Mouse (Mus musculus) cerebellum, adult 2 months (tissue): Measurements from ENCODE around the gene Anp32a. TPM values are rescaled to one million over a fixed set of nuclear protein-coding genes. Genes with fewer than 3 reads are reported as not detected.

Experiments
- DNase-seq, 2 experiments: peaks; one replicate each; pipeline ENCODE4 v3.0.0; 2021
- H3K27ac ChIP-seq: fragments of 200-500 bp; 2 replicates; pipeline ENCODE4 v1.5.1; 2012; ENCODE audit warnings: low read length, control low read depth, inconsistent platforms; ENCODE audit not compliant: insufficient read depth
- H3K27me3 ChIP-seq: fragments of 200-500 bp; 2 replicates; pipeline ENCODE4 v1.6.1; 2012; ENCODE audit warnings: inconsistent platforms, mild to moderate bottlenecking, low read length, moderate library complexity; ENCODE audit not compliant: control insufficient read depth, insufficient read depth
- H3K4me1 ChIP-seq: fragments of 200-500 bp; 2 replicates; pipeline ENCODE4 v1.6.1; 2011; ENCODE audit warnings: low read length; ENCODE audit not compliant: control insufficient read depth, insufficient read depth
- H3K4me3 ChIP-seq: fragments of 200-500 bp; replicated peaks from 2 replicates; pipeline ENCODE3; 2011; ENCODE audit warnings: mild to moderate bottlenecking, low read depth, low read length, control low read depth; ENCODE audit not compliant: insufficient read depth
- CTCF ChIP-seq: fragments of 200-500 bp; IDR thresholded peaks from 2 replicates; pipeline ENCODE4 v1.5.1; 2011; ENCODE audit warnings: low read depth, mild to moderate bottlenecking, control low read depth, low read length, moderate library complexity, borderline replicate concordance; ENCODE audit not compliant: insufficient read depth
- POLR2A ChIP-seq: fragments of 200-500 bp; IDR thresholded peaks from 2 replicates; pipeline ENCODE4 v1.6.1; 2011; ENCODE audit warnings: low read length, control low read depth, borderline replicate concordance; ENCODE audit not compliant: insufficient read depth
- WGBS: fragments of 180-500 bp; shearing (Covaris S2); methylation state at CpG from one replicate; pipeline ENCODE4 v1.1.7; 2018; 5-methylcytosine and 5-hydroxymethylcytosine counted together
- polyA plus RNA-seq: library from polyadenylated mRNA; depleted of rRNA; stranded (reverse); fragments of >200 nt; gene quantifications from 2 replicates; pipeline ENCODE4 v1.2.3, GENCODE M21; 2012

The Anp32a gene
- polyA plus RNA-seq, 1 experiment: 445 TPM

DNA sequence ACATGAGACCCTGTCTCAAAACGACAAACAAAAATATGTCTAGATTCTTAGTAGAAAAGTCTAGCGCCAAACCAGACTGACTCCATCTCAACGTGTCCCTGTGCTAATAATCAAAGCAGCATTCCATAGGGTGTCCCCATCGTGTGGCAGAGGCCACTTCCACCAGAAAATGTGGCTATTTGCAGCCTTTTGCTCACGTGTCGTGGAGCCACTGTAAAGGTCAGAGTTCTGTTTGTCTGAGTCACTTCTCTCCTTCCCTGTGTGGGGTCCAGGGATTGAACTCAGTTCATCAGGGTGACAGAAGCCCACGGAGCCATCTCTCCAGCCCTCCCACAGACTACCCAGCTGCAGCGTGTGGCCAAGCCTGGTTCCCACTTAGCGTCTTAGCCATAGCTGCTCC is 17.8 kb downstream of the Anp32a start:
- Histone ChIP-seq H3K27me3 (no peaks in the 10 kb centered on the region), H3K4me3 (no peak overlapping the region), H3K4me1 (peaks cover 70% of the 10 kb centered on the region), H3K27ac (no peak overlapping the region)
- peak in 1 of 2 experiments; percentile 42 for DNase-seq
- 29% methylated on average over 9 of the region's 9 CpGs for WGBS
- TF ChIP-seq CTCF (no peak), POLR2A (no peak)

DNA sequence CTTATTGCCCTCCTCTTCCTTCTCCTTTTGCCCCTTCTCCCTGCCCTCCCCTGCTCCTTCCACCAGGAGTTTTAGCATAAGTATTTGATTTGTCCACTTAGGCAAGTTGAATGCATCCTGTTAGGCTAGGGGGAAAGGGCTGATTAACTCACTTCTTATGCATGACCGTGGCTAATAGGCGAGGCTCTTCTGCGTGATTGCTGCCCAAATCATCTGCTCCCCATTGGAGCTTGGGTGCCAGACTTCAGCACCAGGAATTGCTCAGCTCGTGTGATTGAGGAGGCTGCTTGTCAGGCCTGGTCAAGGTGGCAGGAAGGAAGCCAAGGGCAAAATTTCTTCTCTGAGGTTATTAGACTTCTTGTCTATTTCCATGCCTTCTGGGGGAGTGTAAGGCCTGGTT is 19.8 kb downstream of the Anp32a start:
- no peaks in the 10 kb centered on the region for H3K27me3 ChIP-seq
- H3K27ac ChIP-seq: no peak overlapping the region
- 17% methylated on average over 4 of the region's 4 CpGs for WGBS
- no peak overlapping the region for H3K4me3 ChIP-seq
- TF ChIP-seq CTCF: no peak
- no peak for TF ChIP-seq POLR2A
- peaks cover 64% of the 10 kb centered on the region for H3K4me1 ChIP-seq
- DNase-seq: peak in 1 of 2 experiments; percentile 24

DNA sequence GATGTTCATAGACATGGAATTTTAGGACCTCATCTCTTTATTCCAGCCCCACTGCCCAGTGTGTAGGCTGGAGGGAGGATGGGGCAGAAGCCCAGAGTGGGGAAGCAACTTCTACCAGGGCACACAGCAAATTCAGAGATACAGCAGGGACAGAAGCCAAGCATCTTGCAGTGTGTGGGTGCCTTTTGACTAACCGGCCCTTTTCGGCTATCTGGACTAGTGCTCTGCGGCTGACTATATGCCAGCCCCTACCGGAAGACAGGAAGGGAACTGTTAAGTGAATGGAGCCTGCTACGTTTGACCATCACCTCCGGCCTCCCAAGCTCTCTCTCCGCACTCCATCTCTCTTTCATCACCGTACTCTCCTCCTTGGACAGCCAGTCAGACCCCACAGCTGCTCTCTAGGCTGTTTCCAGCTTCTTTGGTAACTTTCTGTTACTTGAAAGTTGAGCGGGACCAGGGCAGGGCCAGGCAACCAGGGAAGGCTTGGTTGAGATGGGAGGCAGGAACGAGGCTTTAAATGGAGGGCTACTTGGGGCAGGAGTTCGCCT is 21.8 kb downstream of the Anp32a start:
- H3K27me3 ChIP-seq: no peaks in the 10 kb centered on the region
- TF ChIP-seq POLR2A: no peak
- no peak for TF ChIP-seq CTCF
- WGBS: 22% methylated on average over 11 of the region's 11 CpGs
- 0 out of 2 replicates have a peak overlapping the region, but pooled peaks have one; percentile 4 for H3K27ac ChIP-seq
- no peak for DNase-seq
- H3K4me1 ChIP-seq: peaks cover 65% of the 10 kb centered on the region
- no peak overlapping the region for H3K4me3 ChIP-seq

DNA sequence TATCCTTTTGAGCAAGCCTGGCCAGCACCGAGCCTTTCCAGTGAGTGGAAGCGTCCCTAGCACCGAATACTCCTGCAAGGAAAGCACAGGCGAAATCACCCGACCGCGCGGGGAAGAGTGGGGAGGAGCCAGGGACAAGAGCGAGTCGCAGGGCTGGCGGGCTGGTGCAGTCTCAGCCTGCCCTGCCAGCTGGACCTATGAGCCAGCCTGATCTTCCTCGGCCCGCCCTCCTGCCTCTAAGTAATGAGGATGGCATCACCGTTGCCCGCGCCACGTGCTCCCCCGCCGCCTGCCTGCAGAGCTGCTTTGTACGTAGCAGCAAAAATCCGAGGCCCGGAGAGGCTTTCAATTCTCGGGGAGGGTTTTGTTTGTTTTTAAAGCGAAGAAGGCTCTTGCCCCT is 22.5 kb downstream of the Anp32a start:
- 1% methylated on average over 24 of the region's 24 CpGs for WGBS

DNA sequence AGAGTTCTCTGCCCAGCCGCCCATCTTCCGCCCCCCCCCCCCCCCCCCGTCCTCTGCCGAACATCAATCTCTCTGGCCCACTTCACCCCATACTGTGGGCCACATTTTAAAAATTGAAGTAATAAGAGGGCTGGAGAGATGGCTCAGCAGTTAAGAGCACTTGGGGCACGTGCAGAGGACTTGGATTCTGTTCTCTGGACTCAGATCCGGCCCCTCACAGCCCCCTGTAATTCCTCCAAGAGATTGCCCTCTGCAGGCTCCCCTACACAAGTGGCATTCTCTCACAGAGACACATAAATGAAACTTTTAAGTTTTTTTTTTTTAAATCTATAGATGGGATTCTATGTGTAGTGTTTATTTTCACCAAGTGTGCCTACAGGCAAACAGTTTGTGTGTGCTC is 23.1 kb downstream of the Anp32a start:
- WGBS: 7% methylated on average over 6 of the region's 6 CpGs
- no peaks in the 10 kb centered on the region for H3K27me3 ChIP-seq
- H3K27ac ChIP-seq: no peak overlapping the region
- no peak overlapping the region for H3K4me3 ChIP-seq
- no peak for TF ChIP-seq CTCF
- TF ChIP-seq POLR2A: no peak
- no peak for DNase-seq
- peaks cover 70% of the 10 kb centered on the region for H3K4me1 ChIP-seq

More for the DNA sequence above, 22.5 kb downstream of the Anp32a start:
- Histone ChIP-seq H3K27me3 (no peaks in the 10 kb centered on the region), H3K4me3 (peak overlapping the region; percentile 47), H3K27ac (peak overlapping the region; percentile 82), H3K4me1 (peaks cover 68% of the 10 kb centered on the region)
- peak; percentile 40; the same call in 1 of the 2 replicates for TF ChIP-seq POLR2A
- no peak for TF ChIP-seq CTCF
- peak; percentile 93 to 97 for DNase-seq

DNA sequence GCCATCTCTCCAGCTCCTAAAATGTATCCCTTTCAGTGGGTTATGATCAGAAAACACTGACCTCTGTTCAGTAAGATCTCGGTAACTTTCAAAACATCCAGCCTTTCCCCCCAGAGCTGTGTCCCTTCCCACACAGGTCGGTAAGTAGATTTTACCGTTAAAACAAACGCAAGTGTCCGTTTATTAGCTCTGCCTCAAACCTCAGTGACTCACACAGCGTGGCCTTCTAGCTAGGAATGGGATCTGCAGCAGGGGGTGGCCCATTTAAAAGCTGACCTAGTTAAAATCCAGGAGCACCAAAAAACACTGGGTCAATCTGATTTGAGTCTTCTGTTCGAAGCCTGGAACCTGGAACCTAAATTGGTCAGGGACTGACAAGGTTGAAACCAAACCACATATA is 23.7 kb downstream of the Anp32a start:
- no peaks in the 10 kb centered on the region for H3K27me3 ChIP-seq
- DNase-seq: peak; percentile 76 to 87
- 4% methylated on average over 7 of the region's 7 CpGs for WGBS
- H3K4me3 ChIP-seq: peak overlapping the region; percentile 11
- peak overlapping the region; percentile 77 for H3K27ac ChIP-seq
- peaks cover 73% of the 10 kb centered on the region for H3K4me1 ChIP-seq
- no peak for TF ChIP-seq POLR2A
- TF ChIP-seq CTCF: no peak

DNA sequence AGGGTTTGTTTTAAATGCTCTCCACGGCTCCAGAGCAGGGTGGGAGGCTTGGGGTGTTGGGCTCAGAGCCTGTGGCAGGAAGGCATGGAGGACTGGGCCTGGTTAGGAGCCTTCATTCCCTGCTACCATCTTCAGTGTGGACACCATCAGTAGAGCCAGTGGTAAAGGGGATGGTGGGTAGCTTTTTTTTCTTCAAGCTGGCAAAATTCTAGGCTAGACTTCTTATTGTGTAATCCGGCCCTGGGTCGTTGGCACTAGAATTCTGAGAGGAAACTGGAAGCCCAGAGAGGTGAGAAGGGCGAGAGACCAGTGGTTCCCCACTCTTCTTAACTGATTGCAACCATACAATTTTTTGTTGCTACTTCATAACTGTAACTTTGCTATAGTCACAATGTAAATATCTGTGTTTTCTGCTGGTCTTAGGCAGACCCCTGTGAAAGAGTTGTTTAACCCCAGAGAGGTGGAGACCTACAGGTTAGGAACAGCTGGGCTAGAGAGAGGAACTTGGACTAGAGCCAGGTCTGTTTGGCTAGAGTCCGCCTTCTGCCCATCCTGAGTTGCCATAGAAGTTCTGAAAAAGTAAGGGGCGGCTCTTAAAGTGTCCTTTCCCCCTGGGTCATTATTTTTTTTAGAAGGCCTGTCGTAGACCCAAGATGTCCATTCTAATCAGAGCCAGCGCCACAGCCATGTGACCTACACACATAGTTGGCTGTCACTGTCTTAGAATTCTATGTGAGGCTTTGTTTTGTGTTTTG is 24.4 kb downstream of the Anp32a start:
- TF ChIP-seq CTCF: no peak
- TF ChIP-seq POLR2A: no peak
- H3K4me1 ChIP-seq: peaks cover 75% of the 10 kb centered on the region
- H3K27me3 ChIP-seq: no peaks in the 10 kb centered on the region
- no peak overlapping the region for H3K4me3 ChIP-seq
- DNase-seq: peak in 1 of 2 experiments; percentile 58
- H3K27ac ChIP-seq: peak overlapping the region; percentile 77
- WGBS: 29% methylated on average over 8 of the region's 8 CpGs
